In genomic region chr4:117188969-117189368, GRCm38 (mm10) we compare ENCODE assay signal across 1 mouse cellular context.
TF ChIP-seq lines count a peak whose summit lies in the region.

No protein-coding gene starts in this region.

TF ChIP-seq in MEL, 35 proteins besides CTCF, POLR2A, EP300 and RAD21 (continued from another document):
- TF ChIP-seq MAZ (IDR thresholded peaks at IDR 0.05; ENCODE audit: low read depth, low read length) (no peak), MYC (IDR thresholded peaks at IDR 0.05; ENCODE audit: low read depth, low read length) (no peak), NRF1 (IDR thresholded peaks at IDR 0.05; ENCODE audit: insufficient read depth, low read depth, low read length, poor library complexity, severe bottlenecking) (no peak), NELFE (IDR thresholded peaks at IDR 0.05; ENCODE audit: low read depth, low read length) (no peak), GABPA (IDR thresholded peaks at IDR 0.05; ENCODE audit: low read depth, low read length) (no peak), TBP (IDR thresholded peaks at IDR 0.05; ENCODE audit: low read depth, low read length) (no peak)
